Mouse (Mus musculus): ENCODE data around the gene Ttc34. TPM values are rescaled to one million over a fixed set of nuclear protein-coding genes. Genes with fewer than 3 reads are reported as not detected.

The Ttc34 gene
- not detected in 2 replicates for polyA plus RNA-seq (2016; fragmentation: Nextera tagmentation; extraction: Ambion mirVana)

GRCm38 (mm10) chr4:154837170-154837569 lies at the start of gene Ttc34:
TSS of gene Ttc34 (plus strand) at chr4:154837459.
- 29% methylated on average over 2 of the region's 2 CpGs for WGBS (ENCODE audit: insufficient replicate concordance)
- no peaks in the 10 kb centered on the region for H3K4me1 ChIP-seq
- no peaks in the 10 kb centered on the region for H3K36me3 ChIP-seq
- H3K4me3 ChIP-seq: no peak within 1 kb of the TSS
- H3K9ac ChIP-seq: no peak within 1 kb of the TSS
- H3K9me3 ChIP-seq (replicated peaks): no peaks in the 10 kb centered on the region
- 0 out of 2 replicates have a peak, but pooled peaks have one; percentile 27 for ATAC-seq
- H3K27ac ChIP-seq: no peak within 1 kb of the TSS
- H3K27me3 ChIP-seq (replicated peaks): peaks cover 7% of the 10 kb centered on the region
- H3K4me2 ChIP-seq: no peak within 1 kb of the TSS

GRCm38 (mm10) chr4:154787960-154788702 lies 49.1 kb upstream of the Ttc34 start:
- Histone ChIP-seq H3K9ac (no peak overlapping the region), H3K27ac (no peak overlapping the region), H3K36me3 (no peaks in the 10 kb centered on the region), H3K4me1 (no peaks in the 10 kb centered on the region), H3K27me3 (replicated peaks) (no peaks in the 10 kb centered on the region; the same call in none of the 2 replicates), H3K4me3 (no peak overlapping the region), H3K4me2 (no peak overlapping the region), H3K9me3 (replicated peaks) (no peaks in the 10 kb centered on the region)
- 52% methylated on average over 13 of the region's 13 CpGs for WGBS (ENCODE audit: insufficient replicate concordance)
- no peak for ATAC-seq

DNA sequence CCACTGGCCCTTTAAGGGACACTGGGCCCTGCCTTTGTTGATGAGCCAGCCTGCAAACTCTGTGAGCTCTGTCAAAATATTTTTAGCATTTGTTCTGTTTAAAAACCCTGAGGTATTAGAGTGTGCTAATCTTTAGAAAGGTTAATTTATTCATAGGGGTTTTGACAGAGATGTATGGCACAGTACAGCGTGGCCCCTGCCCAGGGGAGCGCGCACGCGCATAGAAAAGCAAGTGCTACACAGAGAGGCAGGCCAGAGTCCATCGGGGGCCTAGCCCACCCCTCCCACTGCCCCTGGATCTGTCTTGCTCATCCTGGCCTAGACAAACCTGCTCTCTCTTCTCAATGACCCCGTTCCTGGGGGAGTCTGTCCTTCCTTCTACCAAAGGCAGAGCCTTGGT lies 45.4 kb upstream of the Ttc34 start:
- no peak overlapping the region for H3K27ac ChIP-seq
- H3K36me3 ChIP-seq: no peaks in the 10 kb centered on the region
- H3K9me3 ChIP-seq (replicated peaks): no peaks in the 10 kb centered on the region
- peaks cover 6% of the 10 kb centered on the region for H3K27me3 ChIP-seq (replicated peaks)
- H3K4me3 ChIP-seq: no peak overlapping the region
- no peak for ATAC-seq
- no peaks in the 10 kb centered on the region for H3K4me1 ChIP-seq
- 77% methylated on average over 7 of the region's 7 CpGs for WGBS (ENCODE audit: insufficient replicate concordance)
- no peak overlapping the region for H3K4me2 ChIP-seq
- no peak overlapping the region for H3K9ac ChIP-seq

GRCm38 (mm10) chr4:154793499-154793898 lies 43.8 kb upstream of the Ttc34 start:
- H3K4me2 ChIP-seq: no peak overlapping the region
- H3K4me1 ChIP-seq: no peaks in the 10 kb centered on the region
- H3K27me3 ChIP-seq (replicated peaks): peaks cover 6% of the 10 kb centered on the region
- ATAC-seq: no peak
- H3K27ac ChIP-seq: no peak overlapping the region
- no peak overlapping the region for H3K9ac ChIP-seq
- H3K4me3 ChIP-seq: no peak overlapping the region
- no peaks in the 10 kb centered on the region for H3K9me3 ChIP-seq (replicated peaks)
- no peaks in the 10 kb centered on the region for H3K36me3 ChIP-seq
- WGBS (ENCODE audit: insufficient replicate concordance): 54% methylated on average over 7 of the region's 7 CpGs

DNA sequence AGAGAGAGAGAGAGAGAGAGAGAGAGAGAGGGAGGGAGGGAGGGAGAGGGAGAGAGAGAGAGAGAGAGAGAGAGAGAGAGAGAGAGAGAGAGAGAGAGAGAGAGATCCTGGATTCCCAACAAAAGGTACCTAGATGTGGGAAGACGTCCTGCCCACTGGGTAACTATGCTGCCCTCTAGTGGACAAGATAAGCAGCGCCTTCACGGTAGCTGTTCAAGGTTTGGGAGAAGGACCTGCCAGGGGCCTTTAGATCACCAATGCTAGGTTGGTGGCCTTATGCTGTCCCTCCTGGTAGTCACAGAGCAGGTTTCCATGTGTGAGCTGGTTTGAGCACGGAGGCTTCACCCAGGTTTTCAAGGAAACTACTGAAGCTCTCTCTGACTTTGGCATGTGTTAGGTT lies 39.4 kb upstream of the Ttc34 start:
- Histone ChIP-seq H3K4me2 (no peak overlapping the region), H3K4me3 (no peak overlapping the region), H3K36me3 (no peaks in the 10 kb centered on the region), H3K9me3 (replicated peaks) (no peaks in the 10 kb centered on the region), H3K27ac (no peak overlapping the region), H3K4me1 (0 out of 2 replicates have a peak, but pooled peaks cover 10% of the 10 kb centered on the region), H3K9ac (no peak overlapping the region), H3K27me3 (replicated peaks) (peaks cover 36% of the 10 kb centered on the region)
- ATAC-seq: no peak
- WGBS (ENCODE audit: insufficient replicate concordance): 3% methylated on average over 4 of the region's 4 CpGs

DNA sequence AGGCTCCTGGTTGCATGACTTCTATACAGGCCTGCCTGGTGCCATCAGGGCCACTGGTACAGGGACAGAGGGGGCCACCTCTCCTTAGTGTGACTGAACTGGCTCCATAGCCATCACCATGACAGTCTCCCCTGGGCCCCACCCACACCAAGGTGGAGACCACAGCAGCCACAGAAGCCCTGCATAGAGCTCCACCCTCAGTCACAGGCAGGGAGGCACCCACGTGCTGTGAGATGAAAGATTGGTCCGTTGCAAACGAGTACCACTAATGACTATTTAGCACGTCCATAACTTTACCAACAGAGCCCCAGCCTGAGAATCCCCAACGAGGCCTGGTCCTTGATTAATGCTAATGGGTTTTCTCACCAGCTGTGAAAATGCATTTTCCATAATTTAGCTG lies 36.7 kb upstream of the Ttc34 start:
- Histone ChIP-seq H3K9me3 (replicated peaks) (no peaks in the 10 kb centered on the region), H3K27ac (no peak overlapping the region), H3K4me1 (0 out of 2 replicates have a peak, but pooled peaks cover 10% of the 10 kb centered on the region), H3K9ac (no peak overlapping the region), H3K4me2 (no peak overlapping the region), H3K27me3 (replicated peaks) (peaks cover 48% of the 10 kb centered on the region), H3K4me3 (no peak overlapping the region), H3K36me3 (no peaks in the 10 kb centered on the region)
- ATAC-seq: no peak
- 37% methylated on average over 5 of the region's 5 CpGs for WGBS (ENCODE audit: insufficient replicate concordance)

GRCm38 (mm10) chr4:154802210-154802609 lies 35.0 kb upstream of the Ttc34 start:
- peak overlapping the region; percentile 10; the same call in 1 of the 2 replicates for H3K4me2 ChIP-seq
- no peak overlapping the region for H3K27ac ChIP-seq
- H3K9me3 ChIP-seq (replicated peaks): no peaks in the 10 kb centered on the region
- no peak overlapping the region for H3K9ac ChIP-seq
- H3K4me1 ChIP-seq: 0 out of 2 replicates have a peak, but pooled peaks cover 10% of the 10 kb centered on the region
- H3K36me3 ChIP-seq: no peaks in the 10 kb centered on the region
- ATAC-seq: no peak
- peak overlapping the region; percentile 0; the same call in 1 of the 2 replicates for H3K4me3 ChIP-seq
- WGBS (ENCODE audit: insufficient replicate concordance): 6% methylated on average over 26 of the region's 26 CpGs
- peaks cover 58% of the 10 kb centered on the region for H3K27me3 ChIP-seq (replicated peaks)

- Histone ChIP-seq H3K4me2 (no peak overlapping the region), H3K36me3 (no peaks in the 10 kb centered on the region), H3K4me3 (no peak overlapping the region), H3K9me3 (replicated peaks) (no peaks in the 10 kb centered on the region), H3K27me3 (replicated peaks) (peaks cover 13% of the 10 kb centered on the region; the same call in 1 of the 2 replicates), H3K9ac (no peak overlapping the region), H3K27ac (no peak overlapping the region), H3K4me1 (no peaks in the 10 kb centered on the region)
- 30% methylated on average over 6 of the region's 6 CpGs for WGBS (ENCODE audit: insufficient replicate concordance)
- ATAC-seq: 0 out of 2 replicates have a peak, but pooled peaks have one; percentile 27
These were observed 11.6 kb upstream of the Ttc34 start for GRCm38 (mm10) chr4:154825662-154826061.

DNA sequence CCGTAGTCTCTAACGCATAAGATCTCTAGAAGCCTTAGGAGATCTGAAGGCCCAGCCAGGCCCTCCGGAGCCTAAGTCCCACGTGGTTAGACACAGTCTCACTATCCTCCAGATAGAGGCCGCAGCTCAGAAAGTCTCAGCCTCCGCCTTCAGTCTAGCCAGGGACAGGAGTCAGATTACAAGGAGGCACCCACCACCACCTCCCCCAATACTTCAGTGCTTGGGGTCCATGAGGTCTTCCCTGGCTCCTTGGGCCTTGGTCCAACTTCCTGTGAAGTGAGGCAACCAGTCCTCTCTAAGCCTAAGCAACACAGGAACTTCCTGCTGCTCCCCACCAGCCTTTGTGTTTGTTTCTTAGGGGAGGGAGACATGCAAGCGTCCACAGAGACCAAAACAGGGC lies 11.0 kb upstream of the Ttc34 start:
- H3K4me2 ChIP-seq: no peak overlapping the region
- WGBS (ENCODE audit: insufficient replicate concordance): 37% methylated on average over 7 of the region's 7 CpGs
- no peaks in the 10 kb centered on the region for H3K4me1 ChIP-seq
- H3K27me3 ChIP-seq (replicated peaks): peaks cover 13% of the 10 kb centered on the region
- no peak overlapping the region for H3K4me3 ChIP-seq
- H3K36me3 ChIP-seq: no peaks in the 10 kb centered on the region
- no peaks in the 10 kb centered on the region for H3K9me3 ChIP-seq (replicated peaks)
- no peak for ATAC-seq
- H3K9ac ChIP-seq: no peak overlapping the region
- no peak overlapping the region for H3K27ac ChIP-seq

DNA sequence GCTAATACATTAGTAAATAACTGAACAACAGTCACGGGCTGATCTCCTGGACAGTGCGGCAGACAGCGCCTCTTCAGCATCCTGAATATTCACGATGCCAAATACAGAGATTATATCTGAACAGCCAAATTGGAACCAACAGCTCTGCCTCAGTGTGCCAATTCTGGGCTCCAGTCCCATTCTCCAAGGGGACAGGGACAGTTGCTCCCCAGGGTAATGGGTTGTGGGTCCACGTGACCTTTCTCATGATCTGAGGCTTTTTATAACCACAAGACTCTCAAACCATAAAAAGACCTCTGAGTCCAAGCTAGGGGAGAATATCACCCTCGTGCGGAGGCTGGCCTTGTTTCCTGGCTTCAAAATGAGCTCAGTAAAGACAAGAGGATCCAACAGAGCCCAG lies 10.1 kb upstream of the Ttc34 start:
- Histone ChIP-seq H3K4me3 (no peak overlapping the region), H3K9ac (no peak overlapping the region), H3K36me3 (no peaks in the 10 kb centered on the region), H3K4me1 (no peaks in the 10 kb centered on the region), H3K27ac (no peak overlapping the region), H3K4me2 (no peak overlapping the region), H3K27me3 (replicated peaks) (peaks cover 11% of the 10 kb centered on the region), H3K9me3 (replicated peaks) (no peaks in the 10 kb centered on the region)
- WGBS (ENCODE audit: insufficient replicate concordance): 71% methylated on average over 7 of the region's 7 CpGs
- no peak for ATAC-seq

DNA sequence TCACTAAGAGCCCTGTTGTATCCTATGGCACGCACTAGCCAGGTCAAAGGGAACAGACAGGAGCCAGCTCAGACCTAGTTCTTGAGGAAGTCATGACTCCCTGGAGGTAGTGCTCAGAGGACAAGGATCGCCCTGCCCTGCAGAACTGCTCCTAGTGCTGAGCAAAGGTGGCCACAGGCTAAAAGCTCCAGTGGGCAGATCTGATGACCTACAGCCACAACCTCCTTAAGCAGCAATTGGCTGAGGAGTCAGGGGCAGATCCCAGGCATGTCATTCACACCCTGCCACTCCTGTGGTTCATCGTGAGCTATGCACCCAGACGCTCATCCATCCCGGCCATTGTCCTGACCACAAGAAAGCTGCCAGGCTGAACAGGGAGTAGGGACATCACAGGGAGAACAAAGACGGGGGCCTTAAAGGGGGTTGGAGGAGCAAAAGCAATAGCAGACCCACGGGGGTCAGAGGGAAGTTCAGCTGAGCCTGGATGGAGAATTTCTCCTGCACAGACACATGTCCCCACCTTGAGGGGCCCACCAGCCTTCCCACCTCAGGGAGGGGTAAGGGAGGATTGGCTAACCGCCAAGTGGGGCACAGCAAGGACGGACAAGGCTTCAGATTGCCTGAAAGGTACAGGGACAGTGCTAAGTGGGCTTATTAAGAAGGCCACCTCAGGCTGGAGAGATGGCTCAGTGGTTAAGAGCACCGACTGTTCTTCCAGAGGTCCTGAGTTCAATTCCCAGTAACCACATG lies 9.2 kb upstream of the Ttc34 start:
- Histone ChIP-seq H3K4me1 (no peaks in the 10 kb centered on the region), H3K36me3 (no peaks in the 10 kb centered on the region), H3K4me2 (no peak overlapping the region), H3K27me3 (replicated peaks) (peaks cover 11% of the 10 kb centered on the region), H3K4me3 (no peak overlapping the region), H3K9ac (no peak overlapping the region), H3K9me3 (replicated peaks) (no peaks in the 10 kb centered on the region), H3K27ac (no peak overlapping the region)
- no peak for ATAC-seq
- 50% methylated on average over 10 of the region's 10 CpGs for WGBS (ENCODE audit: insufficient replicate concordance)

- H3K36me3 ChIP-seq: no peaks in the 10 kb centered on the region
- no peak overlapping the region for H3K4me2 ChIP-seq
- no peak overlapping the region for H3K27ac ChIP-seq
- 42% methylated on average over 9 of the region's 9 CpGs for WGBS (ENCODE audit: insufficient replicate concordance)
- peaks cover 4% of the 10 kb centered on the region for H3K27me3 ChIP-seq (replicated peaks)
- ATAC-seq: no peak
- no peak overlapping the region for H3K9ac ChIP-seq
- H3K9me3 ChIP-seq (replicated peaks): no peaks in the 10 kb centered on the region
- no peak overlapping the region for H3K4me3 ChIP-seq
- H3K4me1 ChIP-seq: no peaks in the 10 kb centered on the region
These were observed 5.2 kb upstream of the Ttc34 start for GRCm38 (mm10) chr4:154831915-154832573.
